Mouse (Mus musculus) gastrocnemius, postnatal 10 days (tissue): Measurements from ENCODE around the gene Casp12. TPM values are rescaled to one million over a fixed set of nuclear protein-coding genes. Genes with fewer than 3 reads are reported as not detected.

Experiments used
- total RNA-seq, 2 experiments: library from RNA; stranded (reverse); gene quantifications; 2 replicates each; pipeline ENCODE4 v1.2.3; 2021

Casp12 gene
- total RNA-seq, 2 experiments from 2014 or later = 7.5 to 8.4 TPM

Other genes with a start within 250 kb of the Casp12 start
- gene Casp1, start 46.9 kb upstream of the Casp12 start, total RNA-seq = under 1 TPM; 0.31 to 0.68 TPM
- 1 to 10 TPM; 1.9 to 2.2 TPM for gene Casp4, start 36.6 kb upstream of the Casp12 start, total RNA-seq